In genomic region chr13:64161916-64162611, GRCm38 (mm10) we compare ENCODE assay signal across 8 mouse cellular contexts. TPM values are rescaled to one million over a fixed set of nuclear protein-coding genes. Genes with fewer than 3 reads are reported as not detected.
DNase-seq lines count a peak whose midpoint lies in the region; ATAC-seq and TF ChIP-seq lines count a peak whose summit lies in the region.

No protein-coding gene starts in this region.

- H3K9me3 ChIP-seq in limb, embryonic 14.5 days (ENCODE audit: control insufficient read depth, low read length): peaks cover 17% of the 10 kb centered on the region; the same call in 1 of the 2 replicates
- peaks cover 10% of the 10 kb centered on the region for H3K9me3 ChIP-seq in neural tube, embryonic 15.5 days (replicated peaks)

- H3K4me3 ChIP-seq in limb, embryonic 14.5 days (replicated peaks; ENCODE audit: low read length): peak overlapping the region; percentile 85
- H3K4me3 ChIP-seq in neural tube, embryonic 15.5 days (replicated peaks): peak overlapping the region; percentile 85

- peaks cover 13% of the 10 kb centered on the region for H3K4me1 ChIP-seq in limb, embryonic 14.5 days (ENCODE audit: control insufficient read depth, insufficient read depth, low read length)
- H3K4me1 ChIP-seq in neural tube, embryonic 15.5 days: peaks cover 15% of the 10 kb centered on the region

- no peaks in the 10 kb centered on the region for H3K36me3 ChIP-seq in limb, embryonic 14.5 days (ENCODE audit: control insufficient read depth, insufficient read depth, low read length)
- H3K36me3 ChIP-seq in neural tube, embryonic 15.5 days: peaks cover 11% of the 10 kb centered on the region

- ATAC-seq in limb, embryonic 14.5 days (ENCODE audit: low FRiP score, low read depth): peak; percentile 60; the same call in 1 of the 2 replicates
- peak; percentile 69 for ATAC-seq in neural tube, embryonic 15.5 days (ENCODE audit: low FRiP score)

- peak; percentile 73 for DNase-seq in cerebellum, adult 11-12 months
- no peak for DNase-seq in cerebellum, postnatal 14 days
- DNase-seq in ovary, postnatal 10 days (ENCODE audit: low spot score): peak; percentile 7
- DNase-seq in ovary, postnatal 14 days (ENCODE audit: low spot score): no peak
- peak; percentile 38 for DNase-seq in frontal cortex, postnatal 36 days (ENCODE audit: low spot score in 2 of 2)
- DNase-seq in limb, embryonic 14.5 days (ENCODE audit: low spot score): no peak
- DNase-seq in gastrocnemius, postnatal 36 days: no peak

- H3K4me2 ChIP-seq in limb, embryonic 14.5 days (replicated peaks; ENCODE audit: low read depth, low read length, severe bottlenecking): peak overlapping the region; percentile 99
- peak overlapping the region; percentile 93 for H3K4me2 ChIP-seq in neural tube, embryonic 15.5 days

- peak overlapping the region; percentile 89 for H3K9ac ChIP-seq in limb, embryonic 14.5 days (ENCODE audit: low read depth, low read length, severe bottlenecking)
- peak overlapping the region; percentile 94 for H3K9ac ChIP-seq in neural tube, embryonic 15.5 days (replicated peaks)

- intact Hi-C loops in gastrocnemius, postnatal 36 days (cut with DNase I): no loop called here

- WGBS in limb, embryonic 14.5 days: 3% methylated on average over 65 of the region's 71 CpGs
- WGBS in neural tube, embryonic 15.5 days: 1% methylated on average over 66 of the region's 71 CpGs

- 0 out of 2 replicates have a peak, but pooled peaks have one; percentile 44 for TF ChIP-seq POLR2A in limb, embryonic 14.5 days (IDR thresholded peaks at IDR 0.05; ENCODE audit: borderline replicate concordance, extremely low read depth, insufficient read depth, insufficient read length)

- no peaks in the 10 kb centered on the region for H3K27me3 ChIP-seq in limb, embryonic 14.5 days (ENCODE audit: control insufficient read depth, insufficient read depth, low read length)
- H3K27me3 ChIP-seq in neural tube, embryonic 15.5 days (replicated peaks): no peaks in the 10 kb centered on the region

- peak overlapping the region; percentile 81 for H3K27ac ChIP-seq in limb, embryonic 14.5 days (replicated peaks; ENCODE audit: low read depth, low read length)
- H3K27ac ChIP-seq in neural tube, embryonic 15.5 days (replicated peaks): peak overlapping the region; percentile 88

RNA-seq across cellular contexts. Expression of gene Habp4, which starts 0.4 kb away (rescaled TPM):
- 27.6 and 33.9 TPM in 2 replicates for polyA plus RNA-seq in limb, embryonic 14.5 days (2012; rRNA removed)
- 30.1 and 35.2 TPM in 2 replicates for polyA plus RNA-seq in limb, embryonic 14.5 days (2014; fragmentation: Nextera tagmentation; extraction: Ambion mirVana)
- polyA plus RNA-seq in neural tube, embryonic 15.5 days (2015; fragmentation: Nextera tagmentation; extraction: Ambion mirVana): 52.5 and 55.9 TPM in 2 replicates
- total RNA-seq in gastrocnemius, postnatal 36 days (2021): 10 to 100 TPM; 21.2 to 24.2 TPM

RNA-seq across cellular contexts. Expression of gene Zfp367, which starts 9.1 kb away (rescaled TPM):
- 14.2 and 17.2 TPM in 2 replicates for polyA plus RNA-seq in limb, embryonic 14.5 days (2012; rRNA removed)
- polyA plus RNA-seq in limb, embryonic 14.5 days (2014; fragmentation: Nextera tagmentation; extraction: Ambion mirVana): 20.2 and 21.0 TPM in 2 replicates
- 5.0 and 6.3 TPM in 2 replicates for polyA plus RNA-seq in neural tube, embryonic 15.5 days (2015; fragmentation: Nextera tagmentation; extraction: Ambion mirVana)
- total RNA-seq in gastrocnemius, postnatal 36 days (2021): 10 to 100 TPM; 19.6 to 22.3 TPM

RNA-seq across cellular contexts. Expression of gene Slc35d2, which starts 32.9 kb away (rescaled TPM):
- polyA plus RNA-seq in limb, embryonic 14.5 days (2012; rRNA removed): 6.4 and 8.3 TPM in 2 replicates
- polyA plus RNA-seq in limb, embryonic 14.5 days (2014; fragmentation: Nextera tagmentation; extraction: Ambion mirVana): 5.5 and 6.0 TPM in 2 replicates
- polyA plus RNA-seq in neural tube, embryonic 15.5 days (2015; fragmentation: Nextera tagmentation; extraction: Ambion mirVana): 1.6 and 2.7 TPM in 2 replicates
- total RNA-seq in gastrocnemius, postnatal 36 days (2021): under 1 TPM; 0.30 to 0.46 TPM

Comparison
In these comparisons a context has a peak if more than half of its experiments do, and no peak if none do; other contexts are left out.
1. DNase-seq: peak in cerebellum, adult 11-12 months (single experiment), ovary, postnatal 10 days (single experiment) and frontal cortex, postnatal 36 days (2 of 2); none in cerebellum, postnatal 14 days (0 of 2), ovary, postnatal 14 days (single experiment), limb, embryonic 14.5 days (single experiment) and gastrocnemius, postnatal 36 days (0 of 2).